Mouse (Mus musculus) right cerebral cortex, postnatal 4 days (tissue): ENCODE measurements around the gene Plk3.

ENCODE experiments used
- DNase-seq: peaks from one replicate; pipeline ENCODE4 v3.0.0-alpha.2; 2022

Plk3 gene

GRCm38 (mm10) chr4:117138295-117139216 is 4.8 kb upstream of the Plk3 start:
- no peak for DNase-seq

GRCm38 (mm10) chr4:117136034-117136433 is 2.3 kb upstream of the Plk3 start:
- DNase-seq = no peak

GRCm38 (mm10) chr4:117134601-117134995 is 835 bp upstream of the Plk3 start:
- DNase-seq = no peak

DNA sequence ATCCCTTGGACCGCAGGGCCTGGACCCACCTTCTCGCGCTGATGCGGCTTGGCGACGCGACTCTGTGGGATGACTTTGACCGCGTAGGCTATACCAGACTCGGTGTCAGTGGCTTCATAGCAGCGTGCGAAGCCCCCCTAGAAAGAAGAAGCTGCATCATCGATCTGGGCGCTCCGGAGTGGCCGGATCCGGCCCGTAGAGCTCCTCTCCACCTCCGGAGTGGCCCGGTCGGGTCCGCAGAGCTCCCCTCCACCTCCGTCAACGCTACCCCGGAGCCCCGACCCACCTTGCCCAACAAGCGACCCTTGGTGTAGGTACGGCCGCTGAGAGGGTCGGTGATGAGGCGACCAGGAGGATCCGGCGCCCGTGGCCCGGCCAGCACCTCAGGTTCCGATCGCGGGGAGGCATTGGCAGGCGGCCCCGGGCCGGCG is 382 bp downstream of the Plk3 start:
- DNase-seq = no peak

DNA sequence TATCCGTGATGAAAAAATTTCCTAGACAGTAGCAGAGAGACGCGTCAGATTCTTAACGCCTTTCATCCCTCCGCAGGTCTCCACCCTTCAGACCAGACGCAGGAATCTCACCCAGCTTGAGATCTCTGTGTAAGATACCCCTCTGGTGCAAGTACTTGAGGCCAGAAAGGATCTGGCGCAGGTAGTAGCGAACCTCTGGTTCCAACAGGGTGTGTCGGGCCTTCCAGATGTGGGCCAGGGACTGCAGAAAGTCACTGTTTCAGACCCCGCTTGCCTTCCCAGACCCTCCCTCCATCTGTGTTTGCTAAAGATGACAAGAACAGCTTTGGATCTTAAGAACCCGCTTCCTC is 994 bp downstream of the Plk3 start:
- DNase-seq = no peak

DNA sequence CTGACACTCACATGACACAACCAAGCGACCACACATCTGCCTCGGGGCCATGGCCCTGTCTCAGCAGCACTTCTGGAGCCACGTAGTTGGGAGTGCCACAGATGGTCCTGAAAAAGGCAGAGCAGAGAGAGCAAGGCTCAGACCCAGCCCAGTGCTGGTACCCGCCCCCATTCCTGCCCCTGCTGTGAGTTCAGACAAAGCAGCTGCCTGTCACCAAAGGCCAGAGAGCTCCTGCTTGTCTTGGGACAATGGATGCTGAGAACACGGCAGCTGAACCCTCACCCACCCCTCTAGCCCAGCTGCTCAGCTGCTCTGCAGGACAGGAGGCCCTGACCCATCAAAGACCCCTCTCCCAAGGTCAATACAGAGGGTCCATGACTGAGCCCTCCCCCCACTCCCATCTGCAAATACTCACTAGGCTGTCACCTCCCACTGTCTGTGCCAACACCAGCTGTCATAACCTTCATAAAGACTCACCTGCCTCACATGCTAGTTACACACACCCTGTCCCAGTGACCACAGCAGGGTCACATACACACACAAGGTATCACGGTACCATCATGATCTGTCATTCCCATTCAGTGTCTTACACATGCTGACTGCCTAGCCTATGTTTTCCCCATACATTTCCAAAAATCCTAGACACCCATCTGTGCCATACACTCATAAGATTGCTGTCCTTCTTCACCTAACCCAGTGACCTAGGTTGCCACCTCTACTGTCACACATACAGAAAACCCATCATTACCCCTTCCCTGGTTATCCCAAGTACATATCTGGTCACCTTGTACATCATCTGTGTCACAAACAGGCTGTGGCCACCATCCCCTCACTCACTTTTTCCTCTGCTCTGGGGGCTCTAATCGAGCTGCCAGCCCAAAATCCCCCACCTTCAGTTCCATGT is 1.6 kb downstream of the Plk3 start:
- no peak for DNase-seq

DNA sequence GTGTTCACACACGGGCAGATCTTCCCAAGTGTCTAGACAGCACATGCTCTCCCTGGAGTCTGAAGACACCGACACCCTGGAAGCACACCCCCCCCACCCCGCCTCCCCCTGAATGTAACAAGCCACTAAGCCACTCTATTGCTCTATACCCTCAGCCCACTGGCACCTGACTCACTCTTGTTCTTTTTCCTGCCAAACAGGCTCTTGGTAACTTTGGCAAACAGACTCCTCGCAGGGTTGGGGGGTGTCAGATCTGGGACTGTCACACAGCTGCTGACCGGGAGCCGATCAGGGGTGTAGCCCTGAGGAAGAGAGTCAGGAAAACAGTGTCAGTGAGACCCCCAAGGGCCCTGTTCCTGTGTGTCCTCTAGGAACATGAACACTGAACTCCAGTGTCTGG is 2.6 kb downstream of the Plk3 start:
- no peak for DNase-seq

- DNase-seq = no peak
These were observed 3.0 kb downstream of the Plk3 start for GRCm38 (mm10) chr4:117130790-117131189.

DNA sequence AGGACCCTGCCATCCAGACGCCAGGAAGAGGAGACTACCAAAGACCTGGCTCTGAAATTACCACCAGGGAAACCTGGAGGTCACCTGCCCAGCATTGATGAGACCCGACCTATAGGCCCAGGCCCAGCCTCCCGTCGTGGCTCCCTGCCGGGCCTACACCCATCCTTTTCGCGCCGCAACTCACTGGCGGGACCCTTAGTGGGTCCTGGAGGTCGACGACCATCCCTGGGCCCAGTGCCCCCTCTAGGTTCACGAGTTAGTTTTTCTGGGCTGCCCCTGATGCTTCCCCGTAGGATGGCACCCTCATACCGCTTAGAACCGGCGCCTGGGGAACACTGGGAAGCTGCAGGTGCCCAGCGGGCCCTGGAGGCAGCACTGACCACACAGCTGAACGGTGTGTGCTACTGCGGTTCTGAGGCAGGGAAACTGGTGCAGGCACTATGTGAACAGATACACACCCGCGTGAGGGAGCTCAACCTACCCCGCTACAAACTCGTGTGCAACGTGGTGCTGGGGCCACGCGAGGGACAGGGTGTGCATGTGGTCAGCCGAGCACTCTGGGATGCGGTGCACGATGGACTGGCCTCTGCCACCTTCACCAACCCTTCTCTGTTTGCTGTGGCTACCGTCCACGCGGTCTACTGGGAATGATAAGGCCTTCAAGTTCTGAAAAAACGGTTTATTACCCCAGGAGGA is 5.6 kb downstream of the Plk3 start:
- no peak for DNase-seq

GRCm38 (mm10) chr4:117126675-117127290 is 7.0 kb downstream of the Plk3 start, which contains the start of gene Tctex1d4:
Tctex1d4 (plus strand) TSS chr4:117126794.
- no peak for DNase-seq

- no peak for DNase-seq
These were observed 7.7 kb downstream of the Plk3 start for GRCm38 (mm10) chr4:117125910-117126674.

DNA sequence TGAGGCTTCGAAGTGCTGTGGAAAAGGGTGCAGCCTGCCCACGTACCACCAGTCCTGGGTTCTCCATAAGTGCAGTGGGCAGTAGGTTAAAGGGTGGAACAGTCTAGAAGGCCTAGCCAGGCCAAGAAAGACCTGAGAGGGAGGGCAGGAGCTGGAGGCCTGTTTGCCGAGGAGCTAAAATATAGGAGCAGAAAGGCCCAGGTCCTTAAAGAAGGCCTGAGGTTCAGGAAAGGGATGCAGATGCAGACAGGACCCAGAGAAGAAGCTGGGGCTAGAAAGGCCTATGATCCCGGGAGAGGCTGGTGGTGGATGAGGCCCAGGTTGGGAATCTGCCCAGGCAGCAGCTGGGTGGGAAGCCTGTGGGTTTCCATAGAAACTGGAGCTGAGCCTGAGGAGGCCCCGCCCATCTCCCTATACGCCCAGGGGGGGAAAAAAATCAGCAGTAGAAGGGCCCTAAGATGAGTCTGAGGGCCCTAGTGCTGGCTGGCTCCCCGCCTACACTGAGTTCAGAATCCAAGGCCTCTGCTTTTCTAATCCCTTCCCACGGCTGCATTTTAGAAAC is 8.3 kb downstream of the Plk3 start, which contains the start of gene Btbd19:
TSS of gene Btbd19 (minus strand) at position 378 of the 562 bp plus-strand sequence.
- peak; percentile 74 for DNase-seq

GRCm38 (mm10) chr4:117124518-117125347 is 9.0 kb downstream of the Plk3 start:
- DNase-seq = no peak

- DNase-seq = no peak
These were observed 9.6 kb downstream of the Plk3 start for GRCm38 (mm10) chr4:117124218-117124517.

DNA sequence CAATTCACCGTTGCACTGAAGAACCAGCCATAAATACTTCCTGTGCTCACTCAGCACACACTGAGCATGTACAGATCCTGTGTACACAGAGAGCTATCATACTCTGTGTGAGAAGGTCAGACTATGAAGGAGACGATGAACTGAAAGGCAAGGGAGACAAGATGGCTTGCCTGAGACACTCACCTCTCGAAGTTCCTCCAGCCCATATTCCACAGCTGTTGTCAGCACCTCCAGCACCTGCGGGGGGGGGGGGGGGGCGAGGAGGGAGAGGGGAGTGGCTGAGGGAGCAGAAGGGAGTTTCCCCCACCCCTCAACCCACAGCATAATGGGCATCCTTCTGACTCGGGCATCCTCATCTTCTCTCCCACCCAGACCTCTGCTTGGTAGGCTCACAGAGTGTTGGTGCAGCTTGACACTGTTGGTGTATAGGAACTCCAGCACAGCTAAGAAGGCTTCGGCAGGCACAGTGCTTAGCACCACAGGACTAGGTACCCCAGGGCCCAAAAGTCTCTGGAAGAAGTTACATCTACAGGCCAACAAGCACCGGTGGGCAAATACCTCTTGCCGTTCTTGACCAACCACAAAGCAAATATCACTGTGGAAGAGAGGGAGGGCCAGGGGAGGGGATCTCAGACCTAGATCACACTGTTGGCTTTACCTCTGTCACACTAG is 10.1 kb downstream of the Plk3 start:
- DNase-seq = no peak

- DNase-seq = no peak
These were observed 11.6 kb downstream of the Plk3 start for GRCm38 (mm10) chr4:117122209-117122608.

GRCm38 (mm10) chr4:117120445-117121414 is 13.0 kb downstream of the Plk3 start:
- DNase-seq = peak; percentile 83

DNA sequence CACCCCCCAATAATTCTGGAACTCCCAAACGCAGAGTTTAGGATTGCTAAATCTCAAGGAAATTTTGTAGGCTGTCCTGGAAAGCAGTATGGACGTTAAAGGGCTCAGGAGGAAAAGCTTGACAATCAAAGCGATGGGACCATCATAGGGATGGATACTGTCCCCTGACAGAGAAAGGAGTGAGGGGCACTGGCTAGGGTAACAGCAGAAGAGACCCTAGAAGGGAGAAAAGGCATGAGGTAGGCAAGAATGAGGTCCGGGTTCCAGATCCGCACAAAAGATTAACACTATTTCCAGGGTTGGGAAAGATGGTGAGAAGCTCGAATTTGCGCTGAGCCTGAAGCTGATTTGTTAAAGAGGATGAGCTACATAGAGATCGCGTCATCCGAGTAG is 13.7 kb downstream of the Plk3 start:
- DNase-seq = no peak

GRCm38 (mm10) chr4:117119636-117120035 is 14.1 kb downstream of the Plk3 start:
- DNase-seq = no peak
